Mouse (Mus musculus): ENCODE data around the gene Dhrs1. TPM values are rescaled to one million over a fixed set of nuclear protein-coding genes. Genes with fewer than 3 reads are reported as not detected.
A peak's percentile ranks its signal among the peaks of the same experiment; 100 is the strongest.

Gene Dhrs1
- 64.8 and 65.9 TPM in 2 replicates for polyA plus RNA-seq (2016; fragmentation: Nextera tagmentation; extraction: Ambion mirVana)

DNA sequence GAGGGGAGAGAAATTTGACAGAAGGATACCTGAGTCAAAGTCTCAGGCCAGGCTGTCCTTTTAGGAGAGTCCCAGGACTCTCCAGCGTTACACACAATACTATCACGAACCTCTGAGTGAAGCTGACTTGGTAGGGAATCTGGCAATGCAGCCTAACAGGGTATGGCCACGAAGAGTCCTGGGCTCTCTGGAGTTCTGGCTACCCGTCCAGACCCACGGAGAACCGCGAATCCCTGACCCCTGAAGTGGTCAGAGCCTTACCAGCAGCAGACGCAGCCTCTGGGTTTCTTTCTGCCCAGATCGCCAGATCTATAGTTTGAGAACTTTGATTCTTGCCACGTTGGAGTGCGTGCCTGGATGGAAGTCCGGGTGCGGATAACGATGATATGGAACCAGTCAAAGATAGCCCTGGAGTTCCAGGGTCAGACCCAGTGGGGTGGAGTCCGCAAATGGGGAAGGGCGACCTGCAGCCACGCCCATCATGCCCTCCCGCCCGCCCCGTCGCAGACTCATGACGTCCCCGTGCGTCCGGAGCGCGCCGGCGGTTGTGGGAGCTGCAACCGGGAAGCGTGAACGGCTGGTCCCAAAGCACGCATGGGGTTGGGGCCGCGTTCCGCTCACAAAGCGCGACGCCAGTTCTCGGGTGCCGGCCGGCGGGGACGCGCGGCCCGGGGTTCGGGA, at the start of gene Dhrs1, which contains the start of gene Nop9:
Gene Dhrs1, minus strand, starts transcription at position 511 of the 681 bp plus-strand sequence.
Gene Nop9, plus strand, starts transcription at position 514 of the 681 bp plus-strand sequence.
- no peak within 1 kb of the TSS for H3K27ac ChIP-seq (replicated peaks)
- 1% methylated on average over 48 of the region's 48 CpGs for WGBS
- H3K9ac ChIP-seq (replicated peaks), result peak within 1 kb of the TSS; percentile 83
- H3K4me3 ChIP-seq, result peak within 1 kb of the TSS; percentile 92
- H3K4me2 ChIP-seq (replicated peaks), result peak within 1 kb of the TSS; percentile 96
- peaks cover 29% of the 10 kb centered on the region for H3K36me3 ChIP-seq
- H3K27me3 ChIP-seq, result no peaks in the 10 kb centered on the region
- no peaks in the 10 kb centered on the region for H3K9me3 ChIP-seq
- ATAC-seq (ENCODE audit: low FRiP score, low read depth), result peak; percentile 88
- peaks cover 29% of the 10 kb centered on the region for H3K4me1 ChIP-seq

DNA sequence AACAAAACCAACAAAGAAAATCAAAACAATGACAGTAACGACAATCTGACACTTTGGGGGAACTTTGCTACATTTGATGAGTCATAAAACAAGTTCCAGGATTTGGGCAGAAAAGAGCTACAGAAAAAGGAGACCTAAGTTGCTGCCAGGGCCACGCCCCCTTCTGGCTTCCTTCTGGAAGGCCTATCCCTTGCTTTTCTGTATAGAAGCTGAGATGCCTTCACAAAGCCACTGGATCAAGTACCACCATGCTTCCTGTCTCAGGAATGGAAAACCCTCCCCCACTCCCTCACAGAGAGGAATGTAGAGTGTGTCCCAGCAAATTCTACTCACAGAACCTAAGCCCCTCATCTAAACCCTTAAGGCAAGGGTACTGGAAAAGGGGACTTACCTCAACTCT, 48.5 kb upstream of the Dhrs1 start:
- Histone ChIP-seq H3K4me2 (replicated peaks) (no peak overlapping the region), H3K4me1 (no peaks in the 10 kb centered on the region), H3K36me3 (no peaks in the 10 kb centered on the region), H3K4me3 (no peak overlapping the region), H3K9ac (replicated peaks) (no peak overlapping the region), H3K27ac (replicated peaks) (no peak overlapping the region), H3K27me3 (peaks cover 15% of the 10 kb centered on the region), H3K9me3 (no peaks in the 10 kb centered on the region)
- ATAC-seq (ENCODE audit: low FRiP score, low read depth), result no peak
- 63% methylated on average over 2 of the region's 2 CpGs for WGBS

GRCm38 (mm10) chr14:55793461-55793860, 48.0 kb upstream of the Dhrs1 start:
- Histone ChIP-seq H3K4me1 (peaks cover 1% of the 10 kb centered on the region; the same call in 1 of the 2 replicates), H3K4me3 (no peak overlapping the region), H3K4me2 (replicated peaks) (no peak overlapping the region), H3K36me3 (no peaks in the 10 kb centered on the region), H3K9ac (replicated peaks) (no peak overlapping the region), H3K9me3 (no peaks in the 10 kb centered on the region), H3K27ac (replicated peaks) (no peak overlapping the region), H3K27me3 (peaks cover 20% of the 10 kb centered on the region)
- ATAC-seq (ENCODE audit: low FRiP score, low read depth), result no peak
- WGBS, result 78% methylated on average over 2 of the region's 2 CpGs

DNA sequence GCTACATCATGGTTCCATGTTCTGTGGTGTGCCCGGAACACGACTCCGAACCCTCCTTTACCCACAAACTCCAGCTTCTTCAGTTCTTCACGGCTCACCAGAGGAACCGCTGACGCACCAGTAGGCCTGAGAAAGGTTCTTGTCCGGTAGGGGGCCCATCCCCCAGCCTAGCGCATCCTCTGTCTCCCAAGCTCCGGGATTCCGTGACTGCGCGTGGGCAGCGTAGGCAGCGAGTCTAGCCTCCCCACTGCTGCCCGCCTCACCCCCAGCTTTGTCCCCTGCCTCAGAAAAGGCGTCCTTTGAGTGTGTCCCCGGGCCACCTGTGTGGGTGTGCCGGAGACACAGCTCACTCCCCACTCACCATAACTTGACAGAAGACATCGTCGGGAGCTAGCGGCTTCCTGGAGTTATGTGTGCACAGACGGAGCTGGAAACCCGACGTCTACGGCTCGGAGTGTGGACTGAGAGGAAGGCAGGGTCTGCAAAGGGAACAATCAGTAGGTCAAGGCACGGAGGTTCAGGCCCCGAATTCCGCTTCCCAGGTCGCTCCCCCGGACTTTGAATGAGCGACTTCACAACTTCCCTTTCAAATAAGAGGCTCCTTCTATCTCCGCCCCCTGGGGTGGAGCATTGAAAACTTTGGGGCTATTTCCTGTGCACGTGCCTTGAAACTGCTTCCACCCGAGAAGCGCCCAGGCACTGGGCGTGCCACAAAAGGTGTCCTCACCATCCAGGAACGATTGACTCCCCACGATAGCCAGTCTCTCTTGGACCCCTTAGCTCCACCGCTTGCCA, 43.0 kb upstream of the Dhrs1 start, which contains the start of gene Ripk3:
Gene Ripk3, minus strand, starts transcription at position 610 of the 795 bp plus-strand sequence.
- WGBS, result 5% methylated on average over 40 of the region's 40 CpGs
- Histone ChIP-seq H3K4me1 (peaks cover 6% of the 10 kb centered on the region), H3K4me2 (replicated peaks) (peak within 1 kb of the TSS; percentile 44), H3K9me3 (no peaks in the 10 kb centered on the region), H3K36me3 (no peaks in the 10 kb centered on the region), H3K27ac (replicated peaks) (no peak within 1 kb of the TSS), H3K4me3 (peak within 1 kb of the TSS; percentile 25), H3K9ac (replicated peaks) (no peak within 1 kb of the TSS), H3K27me3 (peaks cover 70% of the 10 kb centered on the region)
- ATAC-seq (ENCODE audit: low FRiP score, low read depth), result no peak

GRCm38 (mm10) chr14:55787731-55788130, 42.2 kb upstream of the Dhrs1 start:
- no peak overlapping the region for H3K9ac ChIP-seq (replicated peaks)
- peaks cover 13% of the 10 kb centered on the region for H3K4me1 ChIP-seq
- H3K4me3 ChIP-seq, result no peak overlapping the region
- H3K9me3 ChIP-seq, result no peaks in the 10 kb centered on the region
- 46% methylated on average over 11 of the region's 11 CpGs for WGBS
- H3K36me3 ChIP-seq, result no peaks in the 10 kb centered on the region
- H3K27ac ChIP-seq (replicated peaks), result no peak overlapping the region
- no peak overlapping the region for H3K4me2 ChIP-seq (replicated peaks)
- no peak for ATAC-seq (ENCODE audit: low FRiP score, low read depth)
- H3K27me3 ChIP-seq, result peaks cover 77% of the 10 kb centered on the region

DNA sequence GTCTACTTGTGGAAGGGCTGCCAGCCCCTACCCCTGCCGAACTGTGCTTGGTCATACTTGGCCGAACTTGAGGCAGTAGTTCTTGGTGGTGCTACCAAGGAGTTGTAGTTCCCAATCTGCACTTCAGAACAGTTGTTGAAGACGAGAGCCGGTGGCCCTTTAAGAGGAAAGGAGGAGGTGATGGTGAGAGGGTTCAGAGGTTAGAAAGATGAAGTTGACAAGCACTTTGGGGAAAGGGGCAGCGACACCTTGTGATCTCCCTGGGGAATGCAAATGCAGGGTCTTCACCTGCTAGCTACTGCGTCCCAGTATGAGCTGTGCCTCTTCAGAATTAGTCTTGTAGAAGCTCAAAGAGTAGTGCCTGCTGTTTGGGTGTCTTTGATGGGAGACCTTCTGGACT, 39.7 kb upstream of the Dhrs1 start:
- 21% methylated on average over 6 of the region's 6 CpGs for WGBS
- no peak overlapping the region for H3K4me3 ChIP-seq
- peaks cover 96% of the 10 kb centered on the region for H3K27me3 ChIP-seq
- ATAC-seq (ENCODE audit: low FRiP score, low read depth), result no peak
- H3K4me1 ChIP-seq, result peaks cover 13% of the 10 kb centered on the region
- H3K36me3 ChIP-seq, result no peaks in the 10 kb centered on the region
- H3K4me2 ChIP-seq (replicated peaks), result no peak overlapping the region
- no peak overlapping the region for H3K27ac ChIP-seq (replicated peaks)
- no peak overlapping the region for H3K9ac ChIP-seq (replicated peaks)
- H3K9me3 ChIP-seq, result no peaks in the 10 kb centered on the region

DNA sequence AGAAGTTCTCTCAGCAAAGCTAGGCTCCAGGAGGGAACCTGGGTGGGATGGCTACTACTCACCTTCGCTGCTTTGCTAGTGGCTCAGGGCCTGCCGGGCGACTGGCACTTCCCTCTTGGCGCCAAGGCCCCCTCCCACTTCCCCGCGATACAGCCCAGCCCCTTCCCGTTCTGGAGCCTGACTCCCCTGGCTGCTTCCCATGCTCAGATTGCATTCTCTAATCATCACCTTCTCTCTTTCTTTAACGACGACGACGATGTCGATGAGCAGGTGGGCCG, 38.4 kb upstream of the Dhrs1 start, which contains the start of gene Adcy4:
Gene Adcy4, minus strand, starts transcription at position 138 of the 278 bp plus-strand sequence.
- no peaks in the 10 kb centered on the region for H3K9me3 ChIP-seq
- peak within 1 kb of the TSS; percentile 46 for H3K4me2 ChIP-seq (replicated peaks)
- no peaks in the 10 kb centered on the region for H3K36me3 ChIP-seq
- H3K27me3 ChIP-seq, result peaks cover 94% of the 10 kb centered on the region
- peak within 1 kb of the TSS; percentile 18 for H3K4me3 ChIP-seq
- H3K27ac ChIP-seq (replicated peaks), result no peak within 1 kb of the TSS
- H3K4me1 ChIP-seq, result peaks cover 13% of the 10 kb centered on the region
- 6% methylated on average over 13 of the region's 13 CpGs for WGBS
- no peak for ATAC-seq (ENCODE audit: low FRiP score, low read depth)
- H3K9ac ChIP-seq (replicated peaks), result no peak within 1 kb of the TSS; the same call in 1 of the 2 replicates

DNA sequence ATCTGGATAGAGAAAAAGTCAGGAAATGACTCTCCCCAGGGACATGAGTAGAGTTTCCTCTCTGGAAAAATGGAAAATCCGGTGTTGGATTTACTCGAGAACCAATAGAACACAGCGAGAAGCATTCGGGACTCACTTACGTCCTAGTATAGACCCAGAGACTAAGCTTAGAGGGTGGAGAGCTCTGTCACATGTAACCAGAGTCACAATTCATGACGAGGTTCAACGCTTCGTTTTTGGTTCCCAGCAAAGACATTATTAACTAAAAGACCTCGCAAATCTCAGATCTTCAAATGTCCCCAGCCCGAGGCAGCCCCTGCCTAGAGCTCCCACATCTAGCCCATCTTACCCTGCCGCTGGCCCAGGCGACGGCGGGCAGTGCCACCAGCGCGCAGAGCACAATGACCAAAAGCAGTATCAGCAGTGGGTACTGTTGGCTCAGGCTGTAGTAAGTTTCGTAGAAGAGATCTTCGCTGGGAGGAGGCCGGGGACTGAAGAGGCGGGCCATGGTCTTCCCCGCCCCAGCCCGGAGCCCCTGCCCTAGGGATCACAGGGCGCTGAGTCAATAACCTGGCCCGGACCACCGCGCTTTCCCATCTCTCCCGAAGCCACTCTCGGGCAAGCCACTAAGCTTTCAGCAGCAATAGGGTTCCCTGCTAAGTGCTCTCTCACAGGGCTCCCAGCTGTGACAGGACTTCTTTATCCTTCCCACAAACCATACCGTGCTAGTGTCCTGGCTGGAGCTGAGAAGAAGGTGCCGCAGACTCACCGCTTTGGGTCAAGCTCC, 37.9 kb upstream of the Dhrs1 start:
- 2% methylated on average over 31 of the region's 31 CpGs for WGBS
- Histone ChIP-seq H3K4me2 (replicated peaks) (peak overlapping the region; percentile 46), H3K27ac (replicated peaks) (no peak overlapping the region), H3K9me3 (no peaks in the 10 kb centered on the region), H3K27me3 (peaks cover 93% of the 10 kb centered on the region), H3K9ac (replicated peaks) (no peak overlapping the region; the same call in 1 of the 2 replicates), H3K4me3 (peak overlapping the region; percentile 18), H3K4me1 (peaks cover 11% of the 10 kb centered on the region), H3K36me3 (no peaks in the 10 kb centered on the region)
- ATAC-seq (ENCODE audit: low FRiP score, low read depth), result no peak

GRCm38 (mm10) chr14:55782361-55782960, 37.0 kb upstream of the Dhrs1 start:
- H3K4me1 ChIP-seq, result peaks cover 7% of the 10 kb centered on the region; the same call in 1 of the 2 replicates

GRCm38 (mm10) chr14:55781310-55781709, 35.8 kb upstream of the Dhrs1 start:
- no peak overlapping the region for H3K9ac ChIP-seq (replicated peaks)
- H3K4me1 ChIP-seq, result peaks cover 7% of the 10 kb centered on the region; the same call in 1 of the 2 replicates
- peak overlapping the region; percentile 34 for H3K4me2 ChIP-seq (replicated peaks)
- H3K36me3 ChIP-seq, result no peaks in the 10 kb centered on the region
- ATAC-seq (ENCODE audit: low FRiP score, low read depth), result peak; percentile 74; the same call in 1 of the 2 replicates
- H3K9me3 ChIP-seq, result no peaks in the 10 kb centered on the region
- H3K27me3 ChIP-seq, result peaks cover 73% of the 10 kb centered on the region
- 17% methylated on average over 14 of the region's 14 CpGs for WGBS
- peak overlapping the region; percentile 15; the same call in 1 of the 2 replicates for H3K4me3 ChIP-seq
- no peak overlapping the region for H3K27ac ChIP-seq (replicated peaks)

More at GRCm38 (mm10) chr14:55782361-55782960, 37.0 kb upstream of the Dhrs1 start:
- peaks cover 84% of the 10 kb centered on the region for H3K27me3 ChIP-seq
- H3K9ac ChIP-seq (replicated peaks), result no peak overlapping the region
- 0 out of 2 replicates have a peak overlapping the region, but pooled peaks have one; percentile 18 for H3K4me3 ChIP-seq
- no peak for ATAC-seq (ENCODE audit: low FRiP score, low read depth)
- H3K4me2 ChIP-seq (replicated peaks), result no peak overlapping the region
- WGBS, result 50% methylated on average over 9 of the region's 9 CpGs
- H3K27ac ChIP-seq (replicated peaks), result no peak overlapping the region
- H3K9me3 ChIP-seq, result no peaks in the 10 kb centered on the region
- H3K36me3 ChIP-seq, result no peaks in the 10 kb centered on the region

DNA sequence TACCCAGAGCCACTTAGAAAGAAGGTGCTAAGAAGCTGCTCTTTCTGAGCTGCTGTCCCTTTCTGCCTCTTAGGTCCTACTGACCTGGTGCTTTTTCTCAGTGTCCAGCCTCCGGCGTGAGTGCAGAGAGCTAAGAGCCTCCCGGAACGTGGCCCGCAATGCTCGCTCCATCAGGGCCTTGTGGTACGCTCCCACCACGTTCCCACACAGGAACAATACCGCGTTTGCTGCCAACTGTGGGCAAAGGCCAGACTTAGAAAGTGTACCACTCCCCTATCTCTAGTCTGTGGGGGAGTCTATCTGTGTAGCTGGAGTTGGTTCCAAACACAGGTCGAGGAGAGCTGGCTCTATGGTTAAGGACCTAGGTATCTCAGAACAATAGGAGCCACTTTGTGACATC, 35.2 kb upstream of the Dhrs1 start:
- peaks cover 67% of the 10 kb centered on the region for H3K27me3 ChIP-seq
- no peak overlapping the region for H3K4me3 ChIP-seq
- H3K4me1 ChIP-seq, result peaks cover 7% of the 10 kb centered on the region; the same call in 1 of the 2 replicates
- no peak overlapping the region for H3K4me2 ChIP-seq (replicated peaks)
- no peak overlapping the region for H3K9ac ChIP-seq (replicated peaks)
- H3K27ac ChIP-seq (replicated peaks), result no peak overlapping the region
- WGBS, result 78% methylated on average over 11 of the region's 11 CpGs
- ATAC-seq (ENCODE audit: low FRiP score, low read depth), result no peak
- H3K9me3 ChIP-seq, result no peaks in the 10 kb centered on the region
- H3K36me3 ChIP-seq, result no peaks in the 10 kb centered on the region
